Mouse (Mus musculus) subcutaneous adipose tissue, adult 2 months (tissue): ENCODE measurements around the gene Rgma. TPM values are rescaled to one million over a fixed set of nuclear protein-coding genes. Genes with fewer than 3 reads are reported as not detected.

Experiments used
- polyA plus RNA-seq: library from polyadenylated mRNA; depleted of rRNA; stranded (reverse); fragments of >200 nt; gene quantifications from 2 replicates; pipeline ENCODE4 v1.2.3, GENCODE M21; 2012; ENCODE audit warnings: low replicate concordance; rRNA removed

Gene Rgma
- 48.5 and 80.7 TPM in 2 replicates for polyA plus RNA-seq

DNA sequence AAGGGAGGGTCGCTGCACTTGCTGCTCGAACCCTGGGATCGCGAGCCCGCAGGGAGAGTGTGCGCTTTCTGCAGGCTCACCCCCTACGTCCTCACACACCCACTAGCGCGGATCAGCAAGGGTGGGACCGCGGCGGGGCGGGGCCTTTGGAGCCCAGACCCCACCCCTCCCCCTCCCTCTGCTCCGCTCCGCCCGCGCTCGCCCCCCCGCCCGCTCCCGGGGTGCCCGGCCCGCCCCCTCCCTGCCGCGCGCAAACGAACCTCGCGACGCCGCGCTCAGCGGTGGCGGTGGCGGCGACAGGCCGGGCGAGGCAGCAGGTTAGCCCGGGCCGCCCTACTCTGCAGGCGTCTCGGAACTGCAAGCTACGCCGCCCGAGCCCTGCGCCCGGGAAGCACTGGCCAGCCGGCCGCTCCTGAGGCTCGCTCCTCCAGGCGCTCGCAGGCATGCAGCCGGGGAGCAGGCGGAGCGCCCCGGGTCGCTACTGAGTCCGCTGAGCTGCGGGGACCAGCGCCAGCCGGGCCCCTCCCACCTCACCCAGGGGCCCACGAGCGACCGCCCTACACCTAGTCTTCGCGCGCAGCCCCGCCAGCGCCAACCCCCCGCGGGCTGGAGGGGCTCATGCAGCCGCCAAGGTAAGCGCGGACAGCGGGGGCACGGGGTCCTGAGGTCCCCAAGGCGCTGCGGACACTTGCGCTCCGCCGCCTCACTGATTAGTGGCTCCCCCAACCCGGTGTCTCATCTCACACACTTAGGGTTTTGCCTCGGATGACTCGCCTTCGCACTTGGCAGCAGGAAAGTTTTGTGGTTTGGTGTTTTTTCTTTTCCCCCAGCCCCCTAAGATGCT lies at the start of gene Rgma:
Gene Rgma, plus strand, starts transcription at position 253 of the 844 bp plus-strand sequence.

Other genes starting within 250 kb of the Rgma start
- 17.2 and 34.7 TPM in 2 replicates for gene Chd2, start 166.3 kb downstream of the Rgma start, polyA plus RNA-seq